Mouse (Mus musculus) lung, postnatal 36 days (tissue): ENCODE measurements around the gene Mpig6b.

Experiments used
- DNase-seq: peaks from one replicate; pipeline ENCODE4 v3.0.0; 2022; ENCODE audit warnings: mixed read lengths

Gene Mpig6b

DNA sequence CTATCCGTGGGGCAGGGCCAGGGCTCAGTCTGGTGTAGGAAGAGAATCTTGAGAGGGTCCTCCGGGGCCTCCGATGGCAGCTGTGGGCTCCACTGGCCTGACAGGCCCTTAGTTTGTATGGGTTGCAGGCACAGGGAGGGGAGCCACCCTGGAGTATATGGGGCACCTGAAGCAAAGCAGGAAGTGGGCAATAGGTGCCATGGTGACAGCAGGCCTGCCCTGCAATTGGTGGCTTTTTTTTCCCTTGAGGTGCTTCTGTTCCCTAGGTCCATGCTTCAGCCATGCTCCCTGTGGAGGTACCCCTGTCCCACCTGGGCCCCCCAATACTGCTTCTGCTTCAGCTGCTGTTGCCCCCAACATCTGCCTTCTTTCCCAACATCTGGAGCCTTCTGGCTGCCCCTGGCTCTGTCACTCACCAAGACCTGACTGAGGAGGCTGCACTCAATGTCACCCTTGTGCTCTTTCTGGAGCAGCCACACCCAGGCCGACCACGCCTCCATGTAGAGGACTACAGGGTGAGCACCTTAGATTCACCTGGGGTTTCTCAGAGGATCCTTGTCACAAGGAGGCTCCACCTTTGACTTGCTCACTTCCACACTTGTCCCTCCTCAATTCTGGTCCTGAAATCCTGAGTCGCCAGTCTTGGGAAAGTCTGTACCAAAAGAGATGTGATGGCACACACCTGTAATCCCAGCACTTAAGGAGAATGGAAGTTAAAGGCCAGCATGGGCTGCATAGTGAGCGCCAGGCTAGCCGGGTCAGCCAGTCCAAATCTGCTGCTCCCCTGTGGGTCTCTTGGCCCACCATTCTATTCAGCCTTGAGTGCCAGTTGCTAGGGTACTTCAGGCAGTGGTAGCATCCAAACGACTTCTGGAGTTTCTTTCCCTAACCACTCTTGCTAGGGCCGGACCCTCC, 48.9 kb downstream of the Mpig6b start:
- DNase-seq = no peak

GRCm38 (mm10) chr17:35016376-35016775, 49.6 kb downstream of the Mpig6b start, which contains the start of gene Vwa7:
Gene Vwa7, plus strand, starts transcription at chr17:35016579.
- no peak for DNase-seq

DNA sequence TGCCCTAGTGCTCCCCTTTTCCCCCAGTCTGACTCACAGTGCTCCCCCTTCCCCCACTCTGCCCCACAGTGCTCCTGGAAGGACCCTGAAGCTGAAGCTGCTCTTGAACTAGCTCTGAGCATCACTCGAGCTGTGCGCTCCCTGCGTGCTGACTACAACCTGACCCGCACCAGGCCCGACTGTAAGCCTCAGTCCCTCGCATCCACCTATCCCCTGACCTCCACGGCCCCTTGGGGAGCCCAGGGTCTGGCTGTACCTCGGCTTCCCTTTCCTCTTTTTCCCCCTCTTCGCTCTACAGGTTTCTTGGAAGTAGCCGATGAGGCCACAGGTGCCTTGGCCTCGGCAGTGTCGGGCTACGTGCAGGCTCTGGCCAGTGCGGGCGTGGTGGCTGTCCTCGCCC, 50.7 kb downstream of the Mpig6b start:
- DNase-seq = no peak

GRCm38 (mm10) chr17:35013221-35013620, 52.8 kb downstream of the Mpig6b start:
- no peak for DNase-seq
